Mouse (Mus musculus): Measurements from ENCODE around the gene D430042O09Rik. TPM values are rescaled to one million over a fixed set of nuclear protein-coding genes. Genes with fewer than 3 reads are reported as not detected.

Gene D430042O09Rik
- polyA plus RNA-seq, 1 experiment from 2014 or later = 7.2 TPM

DNA sequence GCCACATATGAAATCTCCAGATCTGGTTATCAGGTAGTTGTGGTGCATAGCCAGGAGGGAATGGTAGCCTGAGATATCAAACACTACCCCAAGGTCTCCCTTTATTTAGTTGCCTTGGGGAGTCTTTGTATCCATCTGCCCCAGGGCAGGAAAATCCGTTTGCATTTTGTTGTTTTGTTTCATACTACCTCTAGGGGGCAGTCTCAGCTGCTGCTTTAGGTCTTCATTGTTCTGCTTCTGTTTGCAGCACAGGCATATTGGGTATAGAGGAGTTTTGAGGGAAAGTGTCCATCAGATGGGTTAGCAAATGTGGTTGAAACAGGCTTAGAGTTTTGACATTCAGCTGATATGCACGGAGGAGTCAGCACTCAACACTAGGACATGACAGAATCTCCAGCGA is 40.5 kb downstream of the D430042O09Rik start:
- no peak overlapping the region for H3K4me2 ChIP-seq (replicated peaks)
- H3K27me3 ChIP-seq (ENCODE audit: control insufficient read depth, insufficient read depth, low read length) = no peaks in the 10 kb centered on the region
- H3K9ac ChIP-seq = no peak overlapping the region
- no peak overlapping the region for H3K27ac ChIP-seq
- 52% methylated on average over 3 of the region's 3 CpGs for WGBS
- H3K4me1 ChIP-seq (replicated peaks; ENCODE audit: control insufficient read depth, insufficient read depth, low read length) = no peaks in the 10 kb centered on the region
- no peaks in the 10 kb centered on the region for H3K36me3 ChIP-seq (replicated peaks; ENCODE audit: control insufficient read depth, insufficient read depth)
- no peak overlapping the region for H3K4me3 ChIP-seq (replicated peaks; ENCODE audit: low read length)
- H3K9me3 ChIP-seq (ENCODE audit: control insufficient read depth, low read length) = no peaks in the 10 kb centered on the region
- DNase-seq (ENCODE audit: low spot score) (peak; percentile 69), ATAC-seq (ENCODE audit: low FRiP score) (no peak)

DNA sequence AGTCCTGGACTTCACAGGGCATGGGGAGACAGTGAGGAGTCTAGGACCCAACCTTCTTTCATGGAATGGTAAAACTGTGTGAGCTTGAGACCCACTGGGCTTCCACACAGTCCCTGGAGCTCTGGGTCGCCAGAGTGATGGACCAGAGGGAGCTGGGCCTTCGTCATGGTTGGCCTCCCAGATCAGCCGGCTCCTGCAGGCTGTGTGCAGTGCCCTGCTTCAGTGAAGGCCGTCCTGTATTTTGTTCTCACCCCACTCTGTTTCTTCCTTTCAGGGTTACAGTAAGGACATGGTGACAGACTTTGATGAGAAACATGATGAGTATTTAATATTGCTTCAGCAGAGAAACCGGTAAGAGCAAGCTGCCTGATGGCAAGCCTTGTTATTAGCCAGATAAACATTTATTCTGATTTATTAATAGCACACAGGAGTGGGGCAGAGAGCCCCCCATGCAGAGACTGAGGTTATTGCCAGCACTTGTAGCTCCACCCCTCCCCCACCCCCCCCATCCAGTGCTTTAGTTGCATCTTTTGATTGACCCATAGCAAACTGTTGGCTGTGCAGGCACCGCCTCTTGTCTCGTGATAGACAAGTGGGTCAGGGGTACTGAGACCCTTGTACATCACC is 45.1 kb downstream of the D430042O09Rik start:
- Histone ChIP-seq H3K4me1 (replicated peaks; ENCODE audit: control insufficient read depth, insufficient read depth, low read length) (no peaks in the 10 kb centered on the region), H3K9ac (no peak overlapping the region), H3K36me3 (replicated peaks; ENCODE audit: control insufficient read depth, insufficient read depth) (no peaks in the 10 kb centered on the region), H3K9me3 (ENCODE audit: control insufficient read depth, low read length) (no peaks in the 10 kb centered on the region), H3K4me3 (replicated peaks; ENCODE audit: low read length) (no peak overlapping the region), H3K27ac (no peak overlapping the region), H3K27me3 (ENCODE audit: control insufficient read depth, insufficient read depth, low read length) (no peaks in the 10 kb centered on the region), H3K4me2 (replicated peaks) (no peak overlapping the region)
- no peak for ATAC-seq (ENCODE audit: low FRiP score)
- 86% methylated on average over 7 of the region's 7 CpGs for WGBS
- no peak for DNase-seq (ENCODE audit: low spot score)

DNA sequence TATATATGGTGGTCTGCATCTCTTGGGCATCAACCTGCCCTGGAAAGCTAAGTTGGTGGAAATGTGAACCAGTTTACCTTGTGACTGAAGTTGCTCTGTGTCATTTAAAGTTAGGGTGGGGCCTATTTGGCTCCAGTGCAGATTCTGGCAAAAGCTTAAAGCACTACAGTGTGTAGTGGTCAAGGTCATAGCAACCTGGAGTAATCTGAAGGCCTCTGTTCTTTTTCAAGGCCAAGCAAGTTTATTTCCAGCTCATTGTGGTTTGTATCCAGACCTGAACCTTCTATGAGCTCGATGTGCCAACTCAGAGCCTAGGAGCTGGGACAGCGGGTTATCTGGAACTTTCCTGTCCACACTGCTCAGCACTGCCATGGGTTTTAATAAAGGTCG is 45.6 kb downstream of the D430042O09Rik start:
- no peak overlapping the region for H3K4me3 ChIP-seq (replicated peaks; ENCODE audit: low read length)
- H3K27me3 ChIP-seq (ENCODE audit: control insufficient read depth, insufficient read depth, low read length) = no peaks in the 10 kb centered on the region
- no peaks in the 10 kb centered on the region for H3K4me1 ChIP-seq (replicated peaks; ENCODE audit: control insufficient read depth, insufficient read depth, low read length)
- no peak overlapping the region for H3K4me2 ChIP-seq (replicated peaks)
- no peaks in the 10 kb centered on the region for H3K9me3 ChIP-seq (ENCODE audit: control insufficient read depth, low read length)
- no peak for DNase-seq (ENCODE audit: low spot score)
- 94% methylated on average over 3 of the region's 3 CpGs for WGBS
- no peaks in the 10 kb centered on the region for H3K36me3 ChIP-seq (replicated peaks; ENCODE audit: control insufficient read depth, insufficient read depth)
- no peak overlapping the region for H3K27ac ChIP-seq
- ATAC-seq (ENCODE audit: low FRiP score) = no peak
- no peak overlapping the region for H3K9ac ChIP-seq

DNA sequence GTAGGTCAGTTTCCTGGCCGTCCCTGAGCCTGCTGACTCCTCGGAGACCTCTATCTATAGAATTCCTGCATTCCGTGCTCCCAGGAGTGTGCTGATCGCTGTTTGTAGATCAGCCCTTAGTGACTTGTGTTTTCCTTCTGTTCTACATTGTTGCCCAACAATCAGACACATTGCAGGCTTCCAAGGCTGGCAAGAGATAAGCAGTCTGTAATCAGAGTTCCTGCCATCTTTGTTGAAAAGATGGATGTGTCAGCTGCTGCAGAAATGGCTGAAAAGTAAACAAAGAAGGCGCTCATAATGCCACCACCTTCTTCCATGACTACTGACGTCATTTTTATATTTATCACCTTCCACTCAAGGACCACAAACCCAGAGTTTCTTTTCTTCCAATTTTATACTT is 49.1 kb downstream of the D430042O09Rik start:
- Histone ChIP-seq H3K9me3 (ENCODE audit: control insufficient read depth, low read length) (no peaks in the 10 kb centered on the region), H3K4me1 (replicated peaks; ENCODE audit: control insufficient read depth, insufficient read depth, low read length) (no peaks in the 10 kb centered on the region), H3K9ac (no peak overlapping the region), H3K36me3 (replicated peaks; ENCODE audit: control insufficient read depth, insufficient read depth) (no peaks in the 10 kb centered on the region), H3K27ac (no peak overlapping the region), H3K4me2 (replicated peaks) (no peak overlapping the region), H3K4me3 (replicated peaks; ENCODE audit: low read length) (no peak overlapping the region), H3K27me3 (ENCODE audit: control insufficient read depth, insufficient read depth, low read length) (no peaks in the 10 kb centered on the region)
- WGBS = 75% methylated on average over 6 of the region's 6 CpGs
- no peak for DNase-seq (ENCODE audit: low spot score)
- ATAC-seq (ENCODE audit: low FRiP score) = no peak

DNA sequence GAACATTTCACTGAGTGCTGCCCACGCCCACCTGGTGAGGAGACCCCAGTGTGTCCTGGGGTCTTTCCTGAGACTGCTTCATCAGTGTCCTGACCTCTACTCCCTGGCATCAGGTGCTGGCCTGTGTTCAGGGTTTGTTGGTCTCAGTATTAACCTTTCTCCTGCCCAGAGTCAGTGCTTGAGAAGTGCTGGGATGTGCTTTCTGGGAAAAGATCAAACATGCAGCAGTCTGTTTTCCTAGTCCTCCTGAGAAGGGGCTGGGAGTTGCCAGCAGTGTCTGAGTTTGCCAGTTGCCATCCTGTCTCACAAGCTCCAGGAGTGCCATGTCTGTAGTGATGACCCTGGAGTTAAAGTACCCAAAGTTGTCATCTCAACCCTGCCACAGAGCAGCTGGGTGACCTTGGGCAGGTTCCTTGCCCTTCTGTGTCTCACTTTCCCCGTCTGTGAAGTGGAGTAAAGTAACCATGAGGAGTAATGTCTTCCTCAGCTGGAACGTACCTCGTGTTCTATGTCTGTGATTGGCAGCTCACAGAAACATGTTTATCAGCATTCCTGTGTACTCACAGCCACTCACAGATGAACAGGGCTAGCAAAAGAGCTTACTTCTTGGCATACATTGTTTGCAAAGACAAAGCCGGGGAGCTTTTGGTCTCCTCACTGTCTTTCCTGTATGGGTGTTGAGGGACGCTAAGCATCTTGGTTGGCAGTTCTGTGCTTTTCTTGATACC is 50.4 kb downstream of the D430042O09Rik start:
- DNase-seq (ENCODE audit: low spot score) (no peak), ATAC-seq (ENCODE audit: low FRiP score) (no peak)
- Histone ChIP-seq H3K4me3 (replicated peaks; ENCODE audit: low read length) (no peak overlapping the region), H3K4me1 (replicated peaks; ENCODE audit: control insufficient read depth, insufficient read depth, low read length) (no peaks in the 10 kb centered on the region), H3K27me3 (ENCODE audit: control insufficient read depth, insufficient read depth, low read length) (no peaks in the 10 kb centered on the region), H3K27ac (no peak overlapping the region), H3K9me3 (ENCODE audit: control insufficient read depth, low read length) (no peaks in the 10 kb centered on the region), H3K36me3 (replicated peaks; ENCODE audit: control insufficient read depth, insufficient read depth) (no peaks in the 10 kb centered on the region), H3K9ac (no peak overlapping the region), H3K4me2 (replicated peaks) (no peak overlapping the region)
- WGBS = 80% methylated on average over 6 of the region's 6 CpGs

DNA sequence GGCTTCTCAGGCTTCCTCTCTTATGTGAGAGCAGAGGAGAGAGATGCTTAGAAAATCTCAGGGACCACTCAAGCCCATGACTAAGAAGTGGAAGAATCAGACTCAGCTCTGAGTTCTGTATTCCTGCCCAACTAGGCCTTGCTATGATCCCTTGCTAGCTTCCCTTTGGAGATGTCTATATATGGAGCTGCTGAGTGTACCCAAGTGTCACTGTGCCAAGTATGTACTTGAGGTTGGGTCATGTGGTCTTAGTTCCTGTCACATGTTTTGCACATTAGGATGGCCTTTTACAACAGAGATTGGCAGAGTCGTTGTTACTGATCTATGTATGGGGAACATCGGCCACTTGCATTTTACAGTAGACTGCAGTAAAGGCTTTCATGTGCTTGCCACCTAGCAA is 54.6 kb downstream of the D430042O09Rik start:
- no peaks in the 10 kb centered on the region for H3K36me3 ChIP-seq (replicated peaks; ENCODE audit: control insufficient read depth, insufficient read depth)
- 94% methylated on average over 2 of the region's 2 CpGs for WGBS
- H3K27ac ChIP-seq = no peak overlapping the region
- DNase-seq (ENCODE audit: low spot score) = no peak
- no peak overlapping the region for H3K4me3 ChIP-seq (replicated peaks; ENCODE audit: low read length)
- no peak overlapping the region for H3K9ac ChIP-seq
- H3K27me3 ChIP-seq (ENCODE audit: control insufficient read depth, insufficient read depth, low read length) = no peaks in the 10 kb centered on the region
- no peak for ATAC-seq (ENCODE audit: low FRiP score)
- no peaks in the 10 kb centered on the region for H3K9me3 ChIP-seq (ENCODE audit: control insufficient read depth, low read length)
- no peak overlapping the region for H3K4me2 ChIP-seq (replicated peaks)
- H3K4me1 ChIP-seq (replicated peaks; ENCODE audit: control insufficient read depth, insufficient read depth, low read length) = peaks cover 5% of the 10 kb centered on the region

DNA sequence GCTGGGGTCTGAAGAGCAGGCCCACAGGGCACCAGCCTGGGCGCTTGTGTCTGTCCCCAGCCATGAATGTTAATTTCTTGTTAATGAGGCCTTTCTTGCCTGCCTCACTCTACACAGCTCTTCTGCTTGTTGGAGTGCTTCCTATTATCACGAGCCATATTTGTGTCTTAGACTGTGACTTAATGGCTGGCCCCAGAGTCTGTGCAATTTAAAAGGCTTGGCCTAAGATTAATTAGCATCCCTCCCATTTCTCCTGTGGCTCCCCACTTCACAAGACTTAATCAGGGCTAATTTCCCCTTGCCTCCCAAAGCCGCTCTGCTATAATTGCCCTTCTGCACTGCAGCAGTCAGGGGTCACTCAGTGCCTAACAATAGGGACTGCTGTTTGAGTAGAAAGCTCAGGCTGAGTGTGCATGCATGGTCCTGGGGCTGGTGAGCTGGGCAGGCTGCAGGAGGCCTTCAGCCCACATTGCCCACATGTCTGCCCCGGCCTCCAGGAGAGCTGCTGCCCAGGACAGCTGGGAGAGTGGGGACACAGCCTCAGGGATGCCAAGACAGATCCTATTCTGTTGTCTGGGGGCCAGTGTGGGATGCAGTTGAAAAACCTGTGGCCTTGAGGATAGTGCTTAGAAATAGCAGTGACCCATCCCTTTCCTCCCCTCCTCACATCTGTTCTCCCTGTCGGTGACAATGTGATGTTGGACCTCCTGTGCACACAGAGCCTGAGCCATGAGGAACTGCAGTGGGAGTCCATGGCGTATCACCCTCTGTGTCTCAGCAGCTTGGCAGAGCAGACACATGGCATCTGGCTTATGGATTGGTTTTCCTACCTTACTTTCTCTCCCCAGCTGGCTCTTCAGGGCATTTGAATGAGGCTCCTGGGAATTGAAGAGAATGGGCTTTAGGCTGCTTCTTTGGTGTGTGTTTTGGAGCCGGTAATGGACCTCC is 55.5 kb downstream of the D430042O09Rik start:
- Histone ChIP-seq H3K4me2 (replicated peaks) (no peak overlapping the region), H3K9ac (no peak overlapping the region), H3K27me3 (ENCODE audit: control insufficient read depth, insufficient read depth, low read length) (no peaks in the 10 kb centered on the region), H3K4me1 (replicated peaks; ENCODE audit: control insufficient read depth, insufficient read depth, low read length) (peaks cover 10% of the 10 kb centered on the region), H3K4me3 (replicated peaks; ENCODE audit: low read length) (no peak overlapping the region), H3K27ac (no peak overlapping the region), H3K9me3 (ENCODE audit: control insufficient read depth, low read length) (no peaks in the 10 kb centered on the region), H3K36me3 (replicated peaks; ENCODE audit: control insufficient read depth, insufficient read depth) (no peaks in the 10 kb centered on the region)
- WGBS = 38% methylated on average over 7 of the region's 7 CpGs
- no peak for DNase-seq (ENCODE audit: low spot score)
- peak; percentile 51; the same call in 1 of the 2 replicates for ATAC-seq (ENCODE audit: low FRiP score)

DNA sequence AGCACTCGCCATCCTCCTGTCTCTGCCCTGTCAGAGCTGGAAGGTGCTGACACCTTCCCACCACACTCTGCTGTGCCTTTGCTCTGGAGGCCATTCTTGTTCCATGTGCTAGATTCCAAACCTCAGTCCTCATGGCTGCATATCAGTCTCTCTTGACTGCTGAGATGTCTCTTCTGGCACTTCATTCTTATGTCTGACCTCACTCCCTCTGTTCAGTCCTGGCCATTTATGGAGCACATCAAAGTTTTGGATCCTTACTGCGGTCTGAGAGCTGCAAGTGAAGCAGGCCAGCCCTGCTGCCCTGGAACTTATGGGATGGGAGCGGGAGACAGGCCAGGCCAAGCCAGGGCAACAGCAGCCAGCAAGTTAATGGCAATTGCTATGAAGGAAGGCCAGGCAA is 56.7 kb downstream of the D430042O09Rik start:
- H3K4me1 ChIP-seq (replicated peaks; ENCODE audit: control insufficient read depth, insufficient read depth, low read length) = peaks cover 10% of the 10 kb centered on the region
- no peaks in the 10 kb centered on the region for H3K27me3 ChIP-seq (ENCODE audit: control insufficient read depth, insufficient read depth, low read length)
- H3K4me3 ChIP-seq (replicated peaks; ENCODE audit: low read length) = no peak overlapping the region
- no peak overlapping the region for H3K9ac ChIP-seq
- no peaks in the 10 kb centered on the region for H3K36me3 ChIP-seq (replicated peaks; ENCODE audit: control insufficient read depth, insufficient read depth)
- 97% methylated on average over 3 of the region's 3 CpGs for WGBS
- H3K9me3 ChIP-seq (ENCODE audit: control insufficient read depth, low read length) = no peaks in the 10 kb centered on the region
- H3K27ac ChIP-seq = no peak overlapping the region
- H3K4me2 ChIP-seq (replicated peaks) = no peak overlapping the region
- DNase-seq (ENCODE audit: low spot score) (no peak), ATAC-seq (ENCODE audit: low FRiP score) (no peak)
